Mouse (Mus musculus) gastrocnemius, adult 2 months (tissue): ENCODE measurements around the gene Slc9a2. TPM values are rescaled to one million over a fixed set of nuclear protein-coding genes. Genes with fewer than 3 reads are reported as not detected.

Source experiments
- DNase-seq: peaks from one replicate; pipeline ENCODE4 v3.0.0; 2022
- H3K27ac ChIP-seq: fragments of 200-600 bp; 2 replicates; pipeline ENCODE4 v1.8.1; 2022; ENCODE audit warnings: mild to moderate bottlenecking
- H3K4me3 ChIP-seq: fragments of 200-600 bp; 2 replicates; pipeline ENCODE4 v1.8.1; 2022; ENCODE audit warnings: mild to moderate bottlenecking, moderate library complexity
- CTCF ChIP-seq: fragments of 200-600 bp; IDR thresholded peaks from 2 replicates; pipeline ENCODE4 v1.8.1; 2022; ENCODE audit warnings: antibody characterized with exemption, mild to moderate bottlenecking, moderate library complexity
- intact Hi-C: fragments of 180-260 bp; cut with DNase I; formaldehyde crosslinking; loops from one replicate; pipeline ENCODE4 v1.15.1; 2025
- total RNA-seq, 2 experiments: library from RNA; stranded (reverse); gene quantifications; 2 replicates each; pipeline ENCODE4 v1.2.3; 2021

The Slc9a2 gene
- total RNA-seq, 2 experiments from 2014 or later = 16.6 to 30.1 TPM

DNA sequence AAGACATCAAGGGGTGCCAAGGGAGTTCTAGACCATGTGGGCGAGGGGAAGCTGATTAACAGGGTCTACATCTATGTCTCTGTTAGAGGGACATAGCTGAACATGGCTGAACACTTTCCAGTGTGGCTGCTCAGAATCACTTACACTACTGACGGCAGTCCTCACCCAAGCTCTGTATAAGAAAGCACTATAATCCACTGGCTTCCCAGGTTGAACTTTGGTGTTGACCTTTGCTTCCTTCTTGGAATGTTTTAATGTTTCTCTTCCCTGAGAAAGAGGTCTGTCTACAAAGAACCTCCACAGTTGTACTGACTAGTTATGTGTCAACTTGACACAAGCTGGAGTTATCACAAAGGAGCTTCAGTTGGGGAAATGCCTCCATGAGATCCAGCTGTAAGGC, 95.7 kb downstream of the Slc9a2 start:
- no peak for DNase-seq
- intact Hi-C loops = no loop called here
- Histone ChIP-seq H3K4me3 (no peak overlapping the region), H3K27ac (no peak overlapping the region)
- TF ChIP-seq CTCF = no peak

DNA sequence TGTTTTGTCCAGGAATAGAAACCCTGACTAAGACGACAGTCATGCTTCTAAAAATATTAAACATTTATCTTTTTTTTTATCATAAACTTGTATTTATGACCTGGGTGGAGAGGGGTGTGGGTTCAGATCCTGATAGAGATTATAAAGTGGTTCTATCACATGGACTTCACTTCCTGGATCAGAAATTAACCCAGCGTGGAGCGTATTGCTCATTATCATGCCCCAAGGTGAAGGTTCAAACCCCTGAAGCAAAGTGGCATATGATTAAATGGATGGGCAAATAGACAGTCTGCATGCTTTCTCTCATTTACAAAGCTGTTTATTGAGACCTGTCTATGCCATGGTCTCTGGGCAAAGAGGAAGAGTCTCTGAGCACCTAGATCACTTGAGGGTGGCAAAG, 96.4 kb downstream of the Slc9a2 start:
- Histone ChIP-seq H3K27ac (no peak overlapping the region), H3K4me3 (no peak overlapping the region)
- no peak for TF ChIP-seq CTCF
- intact Hi-C loops = no loop called here
- DNase-seq = no peak

DNA sequence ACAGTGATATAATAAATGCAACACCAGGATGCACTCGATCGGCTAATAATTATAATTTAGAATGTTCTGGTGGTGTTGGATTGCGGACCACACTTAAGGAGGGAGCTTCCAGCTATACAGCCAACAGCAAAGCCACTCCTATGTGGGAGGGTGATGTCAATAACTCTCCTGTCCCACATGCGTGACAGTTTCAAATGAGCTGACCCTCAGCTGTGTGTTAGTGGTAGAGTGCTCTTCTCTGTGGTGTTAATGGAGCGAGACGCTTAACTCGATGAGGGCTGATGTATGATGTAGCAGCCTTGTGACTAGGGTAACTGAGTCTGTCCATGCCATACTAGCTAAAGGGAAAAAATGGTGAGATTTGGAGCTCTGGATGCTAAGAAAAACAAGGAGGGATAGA, 103.1 kb downstream of the Slc9a2 start:
- Histone ChIP-seq H3K4me3 (no peak overlapping the region), H3K27ac (no peak overlapping the region)
- TF ChIP-seq CTCF = no peak
- no peak for DNase-seq
- intact Hi-C loops = no loop called here

DNA sequence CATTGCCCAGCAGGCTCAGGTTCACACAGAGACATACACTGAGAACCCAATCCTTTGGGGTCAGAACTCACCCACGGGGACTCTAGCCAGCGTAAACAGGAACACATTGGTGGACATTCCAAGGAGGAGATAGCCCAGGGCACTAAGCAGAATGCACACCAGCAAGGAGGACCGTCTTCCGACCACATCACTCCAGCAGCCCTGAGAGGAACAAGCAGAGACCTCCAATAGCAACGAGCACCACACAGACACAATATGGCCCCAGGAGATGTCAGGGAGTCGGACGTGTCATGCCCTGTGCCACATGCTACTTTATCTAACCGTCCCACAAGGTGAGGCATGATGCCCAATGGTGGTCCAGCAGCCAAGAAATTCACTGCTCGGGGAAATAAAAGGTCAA, 103.9 kb downstream of the Slc9a2 start:
- Histone ChIP-seq H3K27ac (no peak overlapping the region), H3K4me3 (no peak overlapping the region)
- intact Hi-C loops = no loop called here
- TF ChIP-seq CTCF = no peak
- DNase-seq = no peak

DNA sequence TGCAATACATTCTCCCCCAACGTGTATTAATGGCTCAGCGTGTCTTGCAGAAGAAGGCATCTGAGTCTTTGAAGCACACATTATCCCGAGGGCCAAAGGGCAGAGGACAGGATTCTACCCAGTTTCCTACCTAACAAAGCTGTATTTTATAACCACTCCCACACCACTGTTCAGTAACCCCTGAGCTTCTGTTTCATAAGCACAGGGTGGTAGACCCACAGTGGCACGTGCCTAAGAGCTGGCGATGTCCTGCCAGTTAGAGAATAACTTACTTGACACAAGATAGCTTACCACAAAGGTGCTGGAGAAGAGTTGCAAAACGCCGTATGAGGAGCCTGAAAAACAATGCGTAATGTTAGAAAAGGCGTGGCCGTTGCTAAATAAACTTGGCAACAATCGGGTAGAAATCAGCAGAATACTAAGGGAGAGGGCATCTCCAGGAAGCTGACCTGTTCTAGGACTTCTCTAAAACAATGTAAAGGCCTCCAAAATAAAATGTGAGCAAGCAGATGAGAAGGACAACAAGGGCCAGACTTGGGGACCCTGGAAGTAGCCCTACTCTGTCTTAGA, 105.6 kb downstream of the Slc9a2 start:
- intact Hi-C loops = no loop called here

DNA sequence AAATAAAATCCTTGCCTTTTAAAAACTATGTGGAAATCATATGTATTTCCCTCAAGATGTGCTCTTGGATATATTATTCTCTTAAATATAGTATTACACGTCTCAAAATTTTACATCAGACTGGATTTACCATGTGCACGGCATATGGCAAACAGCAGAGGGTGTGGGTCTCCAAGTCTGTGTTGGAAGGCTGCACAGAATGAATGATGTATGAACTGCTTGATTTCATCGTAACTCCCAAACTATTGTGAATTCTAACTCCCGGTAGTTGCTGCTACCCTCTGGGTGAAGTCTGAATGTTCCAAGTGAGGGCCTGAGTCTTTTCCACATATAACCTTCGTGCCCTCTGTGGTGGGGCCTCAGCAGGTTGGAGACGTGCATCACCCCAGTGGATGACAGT, 108.6 kb downstream of the Slc9a2 start:
- DNase-seq = no peak
- Histone ChIP-seq H3K27ac (no peak overlapping the region), H3K4me3 (no peak overlapping the region)
- intact Hi-C loops = no loop called here
- no peak for TF ChIP-seq CTCF

More for the DNA sequence above, 105.6 kb downstream of the Slc9a2 start:
- no peak for TF ChIP-seq CTCF
- DNase-seq = no peak
- Histone ChIP-seq H3K27ac (no peak overlapping the region), H3K4me3 (no peak overlapping the region)

DNA sequence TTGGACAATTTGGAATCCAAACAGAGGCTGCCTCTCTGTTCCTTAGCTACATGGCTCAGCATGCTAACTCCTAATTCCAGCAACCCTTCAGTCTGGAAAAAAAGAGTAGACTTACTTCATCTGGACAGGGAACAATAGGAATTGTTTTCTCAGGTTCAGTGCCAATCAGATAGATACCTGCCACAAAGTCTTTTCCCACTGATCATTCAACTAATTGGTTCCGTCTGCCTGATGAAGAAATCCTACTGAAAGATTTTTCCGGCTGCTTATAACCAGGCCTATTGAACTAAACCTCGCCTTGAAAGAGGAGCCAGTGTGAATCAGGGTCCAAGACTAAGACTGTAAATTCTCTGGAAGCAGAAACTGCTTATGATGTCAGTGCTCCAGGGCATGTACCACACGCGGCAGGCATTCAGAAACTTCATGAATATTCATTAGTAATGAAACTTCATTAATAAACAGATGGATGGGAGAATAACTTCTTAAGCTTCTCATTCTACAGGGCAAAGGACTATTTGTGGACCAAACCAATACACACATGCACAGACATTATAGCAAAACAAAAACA, 109.4 kb downstream of the Slc9a2 start:
- intact Hi-C loops = loop anchor here (10.0 kb wide), 1 partner anchor 185 kb away; no protein-coding TSS in a partner anchor
- no peak for TF ChIP-seq CTCF
- H3K27ac ChIP-seq = peak overlapping the region; percentile 76
- H3K4me3 ChIP-seq = peak overlapping the region; percentile 77
- DNase-seq = no peak

DNA sequence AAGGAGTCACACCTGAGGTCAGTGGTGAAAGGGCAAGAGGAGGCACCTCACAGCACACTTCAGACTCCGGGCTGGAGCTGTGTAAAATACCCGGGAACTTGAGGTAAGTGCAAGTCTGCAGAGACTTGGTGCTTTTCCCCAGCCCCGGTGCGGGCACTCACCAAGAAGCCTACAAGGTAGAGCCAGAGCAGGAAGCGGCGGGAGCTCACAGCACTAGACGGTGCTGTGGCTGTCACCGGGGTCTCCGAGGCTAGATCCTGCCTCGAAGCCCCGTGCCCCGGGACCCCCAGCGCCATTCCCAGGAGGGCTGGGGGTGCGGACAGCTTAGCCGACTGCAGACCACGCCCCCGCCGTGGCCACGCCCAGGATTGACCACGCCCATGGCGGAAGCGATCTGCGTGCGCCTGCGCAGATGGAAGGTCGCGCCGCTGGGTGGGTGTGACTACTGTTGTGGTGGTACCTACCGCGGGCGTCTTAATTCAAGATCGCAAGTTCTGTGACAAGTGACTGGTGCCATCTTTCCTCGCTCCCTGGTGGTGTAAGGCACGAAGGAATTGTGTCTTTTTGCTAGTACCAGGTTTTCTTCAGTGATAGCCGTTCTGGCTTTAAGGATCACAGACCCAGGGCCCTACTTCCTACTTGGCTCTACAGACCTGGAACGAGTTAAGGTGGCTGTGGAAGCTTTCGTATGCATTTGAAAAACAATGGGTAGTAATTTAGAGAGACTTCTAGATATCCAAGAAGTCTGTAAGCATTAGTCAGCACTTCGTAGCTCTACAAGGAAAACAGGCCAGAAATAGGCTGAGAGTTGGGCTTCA, 110.2 kb downstream of the Slc9a2 start, which contains the start of gene Mfsd9:
Mfsd9 (minus strand) TSS at position 364 of the 818 bp plus-strand sequence.
- H3K4me3 ChIP-seq = peak within 1 kb of the TSS; percentile 77
- no peak for TF ChIP-seq CTCF
- intact Hi-C loops = loop anchor here (10.0 kb wide), 1 partner anchor 184 kb away; no protein-coding TSS in a partner anchor
- DNase-seq = peak; percentile 91
- H3K27ac ChIP-seq = peak within 1 kb of the TSS; percentile 76

DNA sequence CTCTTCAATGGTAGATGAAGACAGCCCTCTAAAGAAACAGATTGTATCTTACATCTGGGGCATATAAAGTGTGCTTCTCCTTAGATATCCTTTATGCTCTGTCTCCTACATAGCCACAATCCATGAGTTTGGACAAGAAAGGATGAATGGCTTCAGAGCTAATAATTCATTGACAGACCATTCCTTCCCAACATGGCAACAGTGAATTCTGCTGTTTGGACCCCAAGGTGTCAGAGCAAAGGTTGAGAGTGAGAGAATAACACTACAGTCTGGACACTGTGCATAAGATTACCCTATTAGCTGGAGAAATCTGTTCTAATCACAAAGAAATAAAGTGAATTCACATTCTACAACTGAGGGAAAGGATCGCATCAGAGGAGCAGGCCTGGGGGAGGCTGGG, 115.1 kb downstream of the Slc9a2 start:
- Histone ChIP-seq H3K27ac (no peak overlapping the region), H3K4me3 (no peak overlapping the region)
- TF ChIP-seq CTCF = no peak
- intact Hi-C loops = loop anchor here (10.0 kb wide), 1 partner anchor 179 kb away; no protein-coding TSS in a partner anchor
- no peak for DNase-seq

DNA sequence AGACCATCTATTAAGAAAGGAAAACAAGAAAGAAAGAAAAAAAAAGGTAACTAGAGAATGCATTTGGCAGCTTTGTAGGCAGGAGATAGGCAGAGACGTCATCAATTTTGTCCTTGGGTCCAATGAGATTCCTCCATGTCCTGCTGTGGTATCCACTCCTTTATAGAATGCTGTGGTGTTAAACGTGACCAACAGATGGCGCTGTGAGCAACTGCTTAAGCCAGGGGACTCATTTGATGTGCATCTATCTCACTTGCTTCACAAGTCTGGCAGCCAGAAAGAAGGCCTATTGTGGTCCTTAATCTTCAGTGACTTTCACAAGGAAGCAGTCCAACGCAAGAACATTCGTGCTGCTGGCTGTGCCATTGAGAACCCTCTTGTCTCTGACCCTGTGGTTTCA, 117.0 kb downstream of the Slc9a2 start:
- no peak overlapping the region for H3K4me3 ChIP-seq
- peak; percentile 72 for DNase-seq
- H3K27ac ChIP-seq = no peak overlapping the region
- TF ChIP-seq CTCF = peak; percentile 89
- intact Hi-C loops = loop anchor here (10.0 kb wide), 1 partner anchor 177 kb away; no protein-coding TSS in a partner anchor

DNA sequence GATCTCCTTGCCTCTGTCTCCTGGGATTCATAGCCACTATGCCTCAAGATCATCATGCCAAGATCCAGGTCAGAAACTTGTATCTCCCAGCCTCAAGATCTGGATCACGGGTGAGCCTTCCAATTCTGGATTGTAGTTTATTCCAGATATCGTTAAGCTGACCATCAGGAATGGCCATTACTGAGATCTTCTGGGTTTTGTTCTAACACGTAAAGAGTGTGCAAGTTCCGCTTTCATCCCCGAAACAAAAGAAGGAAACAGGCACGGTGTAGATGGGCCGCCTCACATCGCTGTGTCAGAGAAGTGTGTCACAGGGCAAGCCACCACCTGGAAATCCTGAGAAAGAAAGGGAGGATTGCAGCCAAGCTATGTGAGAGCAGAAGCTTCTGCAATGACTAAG, 118.7 kb downstream of the Slc9a2 start:
- intact Hi-C loops = loop anchor here (10.0 kb wide), 1 partner anchor 176 kb away; no protein-coding TSS in a partner anchor
- TF ChIP-seq CTCF = no peak
- DNase-seq = no peak
- H3K4me3 ChIP-seq = no peak overlapping the region
- no peak overlapping the region for H3K27ac ChIP-seq

DNA sequence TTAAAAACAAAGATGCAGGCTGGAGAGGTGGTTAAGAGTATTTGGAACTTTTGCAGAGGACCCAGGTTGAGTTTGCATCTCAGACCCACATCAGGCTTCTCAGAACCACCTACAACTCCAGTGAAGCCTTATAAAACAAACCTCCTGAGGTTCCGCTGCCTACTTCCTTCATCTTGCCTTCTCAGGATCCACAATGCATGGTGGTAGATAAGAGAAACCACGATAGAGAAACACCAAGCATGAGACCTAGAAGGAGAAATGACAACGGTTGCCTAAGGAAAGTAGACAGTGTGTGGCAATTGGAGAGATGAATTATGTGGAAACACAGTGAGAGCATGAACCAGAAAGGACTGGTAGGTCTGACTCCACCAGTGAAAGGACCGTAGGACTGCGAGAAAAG, 120.5 kb downstream of the Slc9a2 start:
- no peak for TF ChIP-seq CTCF
- DNase-seq = no peak
- Histone ChIP-seq H3K4me3 (no peak overlapping the region), H3K27ac (no peak overlapping the region)
- intact Hi-C loops = no loop called here

DNA sequence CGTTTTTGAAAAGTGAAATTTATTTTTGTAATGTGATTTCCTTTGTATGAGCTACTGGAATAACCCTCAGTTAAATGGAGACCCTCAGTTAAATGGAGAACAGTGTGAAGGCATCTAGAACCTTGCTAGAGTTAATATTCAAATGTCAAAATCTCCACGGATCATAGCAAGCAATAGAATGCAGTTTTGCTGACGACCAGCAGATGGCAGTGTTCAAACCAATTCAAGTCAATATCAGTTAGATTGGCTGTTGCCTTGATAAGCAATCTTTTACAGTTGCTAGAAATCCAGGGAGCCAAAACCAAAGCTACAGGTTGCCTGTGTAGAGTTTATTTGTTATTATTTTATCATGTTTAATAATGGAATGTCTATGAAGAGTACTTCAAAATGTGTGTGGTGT, 122.4 kb downstream of the Slc9a2 start:
- DNase-seq = peak; percentile 59
- intact Hi-C loops = loop anchor here (1.0 kb wide), 1 partner anchor 42 kb away; no protein-coding TSS in a partner anchor
- no peak overlapping the region for H3K4me3 ChIP-seq
- H3K27ac ChIP-seq = peak overlapping the region; percentile 95; the same call in 1 of the 2 replicates
- peak; percentile 89 for TF ChIP-seq CTCF
